Mouse (Mus musculus) liver, adult 2 months (tissue): ENCODE results near the gene Hhipl1. TPM values are rescaled to one million over a fixed set of nuclear protein-coding genes. Genes with fewer than 3 reads are reported as not detected.

ENCODE experiments used
- DNase-seq: peaks from one replicate; pipeline ENCODE4 v3.0.0-alpha.2; 2011; ENCODE audit warnings: low read depth, low spot score; ENCODE audit errors: extremely low read depth
- H3K27ac ChIP-seq: fragments of 200-500 bp; replicated peaks from 2 replicates; pipeline ENCODE4 v1.5.1; 2012; ENCODE audit warnings: low read depth, mild to moderate bottlenecking, control low read depth, inconsistent platforms, low read length; ENCODE audit not compliant: insufficient read depth
- H3K27me3 ChIP-seq: fragments of 200-500 bp; 2 replicates; pipeline ENCODE4 v1.6.1; 2012; ENCODE audit warnings: mild to moderate bottlenecking, moderate library complexity, low read length, inconsistent platforms; ENCODE audit not compliant: control insufficient read depth, insufficient read depth
- H3K36me3 ChIP-seq: fragments of 200-500 bp; 2 replicates; pipeline ENCODE4 v1.6.1; 2012; ENCODE audit warnings: low read length, inconsistent platforms; ENCODE audit not compliant: control insufficient read depth, insufficient read depth
- H3K4me1 ChIP-seq: fragments of 200-500 bp; 2 replicates; pipeline ENCODE4 v1.6.1; 2011; ENCODE audit warnings: low read length; ENCODE audit not compliant: control insufficient read depth, insufficient read depth
- H3K4me3 ChIP-seq: fragments of 200-500 bp; 2 replicates; pipeline ENCODE4 v1.5.1; 2011; ENCODE audit warnings: low read depth, mild to moderate bottlenecking, control low read depth, low read length, moderate library complexity; ENCODE audit not compliant: insufficient read depth
- H3K79me2 ChIP-seq: fragments of 200-500 bp; 2 replicates; pipeline ENCODE4 v1.6.1; 2012; ENCODE audit warnings: inconsistent platforms, mild to moderate bottlenecking, low read length, moderate library complexity; ENCODE audit not compliant: control insufficient read depth, insufficient read depth
- H3K9ac ChIP-seq: fragments of 200-500 bp; 2 replicates; pipeline ENCODE4 v1.6.1; 2012; ENCODE audit warnings: low read depth, mild to moderate bottlenecking, control low read depth, inconsistent platforms, low read length
- CTCF ChIP-seq: fragments of 200-500 bp; IDR thresholded peaks from 2 replicates; pipeline ENCODE4 v1.5.1; 2011; ENCODE audit warnings: low read depth, low read length, control low read depth
- POLR2A ChIP-seq: fragments of 200-500 bp; IDR thresholded peaks from 2 replicates; pipeline ENCODE4 v1.6.1; 2011; ENCODE audit warnings: low read length, control low read depth; ENCODE audit not compliant: insufficient read depth; ENCODE audit errors: extremely low read depth
- WGBS: fragments of 180-500 bp; shearing (Covaris S2); methylation state at CpG from one replicate; pipeline ENCODE4 v1.1.7; 2018; 5-methylcytosine and 5-hydroxymethylcytosine counted together
- polyA plus RNA-seq: library from polyadenylated mRNA; depleted of rRNA; stranded (reverse); fragments of >200 nt; gene quantifications from 2 replicates; pipeline ENCODE4 v1.2.3, GENCODE M21; 2012; rRNA removed
- total RNA-seq: library from RNA; depleted of rRNA; stranded (reverse); fragments of >200 nt; gene quantifications from 2 replicates; pipeline ENCODE4 v1.2.3, GENCODE M21; 2014; rRNA removed

Hhipl1 gene
- total and polyA plus RNA-seq, 2 experiments: 0.50 to 0.55 TPM

DNA sequence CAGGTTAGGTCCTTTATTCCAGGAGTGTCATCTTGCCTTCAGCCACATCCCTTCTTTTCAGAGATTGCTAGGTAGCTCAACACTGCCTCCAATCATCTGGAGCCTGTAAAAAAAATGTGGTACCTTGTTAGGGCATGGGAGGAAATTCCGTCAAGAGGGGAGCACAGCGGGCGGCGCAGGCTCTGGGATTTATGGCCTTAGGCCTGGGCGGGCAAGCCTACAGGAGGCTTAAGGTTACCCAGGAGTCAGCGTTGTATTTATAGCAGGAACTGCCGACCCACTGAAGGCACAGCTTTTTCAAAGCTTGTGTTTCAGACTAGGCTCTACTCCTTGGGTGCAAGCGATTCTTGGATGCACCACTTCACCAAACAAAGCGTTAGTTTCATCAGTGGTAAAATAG lies 67.5 kb downstream of the Hhipl1 start:
- Histone ChIP-seq H3K36me3 (no peaks in the 10 kb centered on the region), H3K9ac (no peak overlapping the region), H3K27me3 (no peaks in the 10 kb centered on the region), H3K4me1 (no peaks in the 10 kb centered on the region), H3K4me3 (no peak overlapping the region), H3K27ac (no peak overlapping the region), H3K79me2 (no peaks in the 10 kb centered on the region)
- TF ChIP-seq CTCF (no peak), POLR2A (no peak)
- no peak for DNase-seq
- 89% methylated on average over 9 of the region's 9 CpGs for WGBS

DNA sequence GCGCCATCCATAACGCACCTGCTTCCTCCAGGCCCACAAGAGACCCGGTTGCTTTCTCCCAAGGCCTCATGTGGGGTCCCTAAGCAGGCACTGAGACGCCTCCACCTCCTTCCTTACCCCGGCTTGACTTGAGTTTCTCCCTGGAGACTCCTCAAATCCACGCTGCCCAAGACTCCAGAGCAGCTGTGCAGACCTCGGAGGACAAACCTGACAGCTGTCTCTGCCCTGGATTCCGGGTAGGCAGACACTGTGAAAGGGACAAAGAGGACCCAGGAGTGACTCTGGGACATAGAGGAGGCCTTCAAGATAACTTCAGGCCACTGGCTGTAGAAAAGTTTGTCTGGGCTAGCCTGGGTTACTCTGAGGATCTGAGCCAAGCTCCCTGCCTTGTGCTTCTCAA lies 68.6 kb downstream of the Hhipl1 start:
- Histone ChIP-seq H3K36me3 (no peaks in the 10 kb centered on the region), H3K9ac (no peak overlapping the region), H3K27me3 (no peaks in the 10 kb centered on the region), H3K4me3 (no peak overlapping the region), H3K79me2 (no peaks in the 10 kb centered on the region), H3K27ac (no peak overlapping the region), H3K4me1 (no peaks in the 10 kb centered on the region)
- TF ChIP-seq POLR2A (no peak), CTCF (no peak)
- WGBS: 86% methylated on average over 8 of the region's 8 CpGs
- no peak for DNase-seq

DNA sequence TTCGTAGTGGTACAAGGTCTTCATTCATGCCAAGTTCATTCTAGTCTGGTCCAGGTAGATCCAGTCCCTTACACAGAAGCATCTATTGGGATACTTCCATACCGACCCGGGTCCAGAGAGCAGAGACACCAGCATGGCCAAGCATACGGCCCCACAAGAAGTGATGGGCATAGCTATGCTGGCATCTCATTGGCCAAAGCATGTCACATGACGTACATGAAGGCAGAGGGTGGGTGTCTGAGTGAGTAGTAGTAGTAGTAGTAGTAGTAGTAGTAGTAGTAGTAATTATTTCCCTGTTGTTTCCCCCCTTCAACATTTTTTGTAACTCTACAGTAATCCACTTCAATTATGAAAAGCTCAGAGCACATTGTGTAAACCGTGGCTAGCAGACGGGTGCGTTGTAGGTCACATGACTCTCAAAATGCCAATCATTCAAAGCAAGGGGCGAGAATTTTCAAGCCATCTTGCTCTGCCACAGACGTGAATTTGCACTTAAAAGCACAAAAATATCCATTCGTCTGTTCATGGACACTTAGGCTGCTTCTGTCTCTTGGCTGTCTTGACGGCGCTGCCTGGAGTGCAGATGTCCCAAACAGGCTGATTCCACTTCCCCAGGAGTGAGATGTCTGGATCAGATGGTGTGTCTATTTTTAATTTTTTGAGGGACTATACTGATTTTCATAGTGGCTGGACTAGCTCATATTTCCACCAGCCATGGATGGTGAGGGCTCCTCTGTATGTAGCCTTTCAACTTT lies 72.5 kb downstream of the Hhipl1 start:
- H3K79me2 ChIP-seq: no peaks in the 10 kb centered on the region
- no peak overlapping the region for H3K9ac ChIP-seq
- no peaks in the 10 kb centered on the region for H3K36me3 ChIP-seq
- no peak overlapping the region for H3K27ac ChIP-seq
- H3K27me3 ChIP-seq: no peaks in the 10 kb centered on the region
- H3K4me1 ChIP-seq: no peaks in the 10 kb centered on the region
- WGBS: 91% methylated on average over 13 of the region's 13 CpGs
- TF ChIP-seq POLR2A (no peak), CTCF (no peak)
- no peak overlapping the region for H3K4me3 ChIP-seq
- no peak for DNase-seq

Other genes starting within 250 kb of the Hhipl1 start
- gene Setd3, start 127.0 kb upstream of the Hhipl1 start, total RNA-seq: 60.9 and 70.4 TPM in 2 replicates
- gene Setd3, start 127.0 kb upstream of the Hhipl1 start, polyA plus RNA-seq: 17.6 and 19.3 TPM in 2 replicates
- 4.1 and 5.9 TPM in 2 replicates for gene Ccnk, start 126.7 kb upstream of the Hhipl1 start, total RNA-seq
- gene Ccnk, start 126.7 kb upstream of the Hhipl1 start, polyA plus RNA-seq: 5.8 and 8.5 TPM in 2 replicates
- gene Ccdc85c, start 30.8 kb upstream of the Hhipl1 start, total RNA-seq: 4.1 and 7.1 TPM in 2 replicates
- gene Ccdc85c, start 30.8 kb upstream of the Hhipl1 start, polyA plus RNA-seq: 15.2 and 18.6 TPM in 2 replicates
- gene Cyp46a1, start 28.1 kb downstream of the Hhipl1 start, total RNA-seq: 0.81 and 0.83 TPM in 2 replicates
- gene Cyp46a1, start 28.1 kb downstream of the Hhipl1 start, polyA plus RNA-seq: 2.5 and 3.0 TPM in 2 replicates
- 2.6 and 2.9 TPM in 2 replicates for gene Eml1, start 64.7 kb downstream of the Hhipl1 start, total RNA-seq
- gene Eml1, start 64.7 kb downstream of the Hhipl1 start, polyA plus RNA-seq: 1.3 and 2.0 TPM in 2 replicates
- 5.3 and 6.1 TPM in 2 replicates for gene Evl, start 248.4 kb downstream of the Hhipl1 start, total RNA-seq
- gene Evl, start 248.4 kb downstream of the Hhipl1 start, polyA plus RNA-seq: 6.0 and 6.9 TPM in 2 replicates